Mouse (Mus musculus) midbrain, embryonic 14.5 days (tissue): ENCODE measurements around the gene Arhgef19. TPM values are rescaled to one million over a fixed set of nuclear protein-coding genes. Genes with fewer than 3 reads are reported as not detected.

Experiments
- ATAC-seq: fragments of 200-750 bp; cut with Nextera tagmentation; 2 replicates; pipeline ENCODE4 v1.8.0; 2017; ENCODE audit warnings: moderate number of reproducible peaks, moderate library complexity; ENCODE audit not compliant: low FRiP score, low TSS enrichment
- DNase-seq: peaks from one replicate; pipeline ENCODE4 v3.0.0-alpha.2; 2015
- H3K27ac ChIP-seq: fragments of 300-500 bp; sonication (generic); replicated peaks from 2 replicates; pipeline ENCODE4 v1.5.1; 2014; ENCODE audit warnings: mild to moderate bottlenecking, low read depth, low read length, moderate library complexity
- H3K27me3 ChIP-seq: fragments of 300-500 bp; sonication (generic); 2 replicates; pipeline ENCODE4 v1.6.1; 2014; ENCODE audit warnings: low read length, control low read depth, mixed read lengths; ENCODE audit not compliant: control insufficient read depth, insufficient read depth
- H3K36me3 ChIP-seq: fragments of 300-500 bp; sonication (generic); 2 replicates; pipeline ENCODE4 v1.6.1; 2014; ENCODE audit warnings: low read length, control low read depth; ENCODE audit not compliant: control insufficient read depth, insufficient read depth
- H3K4me1 ChIP-seq: fragments of 300-500 bp; sonication (generic); 2 replicates; pipeline ENCODE4 v1.6.1; 2014; ENCODE audit warnings: mild to moderate bottlenecking, antibody characterized with exemption, low read length, control low read depth; ENCODE audit not compliant: control insufficient read depth, insufficient read depth
- H3K4me2 ChIP-seq: fragments of 300-500 bp; sonication (generic); 2 replicates; pipeline ENCODE4 v1.6.1; 2014; ENCODE audit warnings: mild to moderate bottlenecking, low read length, moderate library complexity
- H3K4me3 ChIP-seq: fragments of 300-500 bp; sonication (generic); replicated peaks from 2 replicates; pipeline ENCODE4 v1.5.1; 2014; ENCODE audit warnings: low read depth, low read length
- H3K9ac ChIP-seq: fragments of 300-500 bp; sonication (generic); replicated peaks from 2 replicates; pipeline ENCODE4 v1.6.1; 2014; ENCODE audit warnings: mild to moderate bottlenecking, low read length, moderate library complexity
- H3K9me3 ChIP-seq: fragments of 300-500 bp; sonication (generic); 2 replicates; pipeline ENCODE4 v1.6.1; 2016; ENCODE audit warnings: low read length, control low read depth, mixed read lengths; ENCODE audit not compliant: control insufficient read depth
- WGBS: fragments of 180-500 bp; shearing (Covaris S2); extraction: QIAGEN DNeasy Blood & Tissue Kit; methylation state at CpG from one replicate; pipeline ENCODE4 v1.1.7; 2014; 5-methylcytosine and 5-hydroxymethylcytosine counted together
- polyA plus RNA-seq: library from polyadenylated mRNA; unstranded; fragments of >200 nt; fragmentation: Nextera tagmentation; extraction: Ambion mirVana; gene quantifications from 2 replicates; pipeline ENCODE4 v1.2.1, GENCODE M21; 2014

Arhgef19 gene
- polyA plus RNA-seq, 1 experiment from 2014 or later = 0.89 TPM

DNA sequence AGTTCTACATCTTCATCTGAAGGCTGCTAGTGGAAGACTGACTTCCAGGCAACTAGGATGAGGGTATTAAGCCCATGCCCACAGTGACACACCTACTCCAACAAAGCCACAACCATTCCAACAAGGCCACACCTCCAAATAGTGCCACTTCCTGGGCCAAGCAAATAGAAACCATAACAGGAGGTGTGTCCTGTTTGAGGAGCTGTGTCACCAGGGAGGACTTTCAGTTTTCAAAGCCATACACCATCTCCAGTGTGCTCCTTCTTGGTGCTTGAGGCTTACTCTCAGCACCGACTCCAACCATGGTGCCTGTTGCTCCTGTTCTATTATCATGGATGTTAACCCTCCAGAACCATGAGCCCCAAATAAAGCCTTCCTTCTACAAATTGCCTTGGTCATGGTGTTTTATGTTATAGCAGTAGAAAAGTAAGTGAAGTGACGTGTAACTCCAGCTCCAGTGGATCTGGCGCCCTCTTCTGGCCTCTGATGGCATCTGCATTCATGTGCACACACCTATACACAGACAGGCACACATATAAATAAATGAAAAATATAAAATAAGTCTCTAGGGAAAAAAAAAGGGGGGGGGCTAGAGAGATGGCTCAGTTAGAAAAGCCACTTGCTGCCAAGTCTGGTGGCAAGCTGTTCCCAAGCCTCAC is 26.8 kb downstream of the Arhgef19 start:
- H3K4me1 ChIP-seq = no peaks in the 10 kb centered on the region
- no peak overlapping the region for H3K4me2 ChIP-seq
- DNase-seq (no peak), ATAC-seq (no peak)
- no peaks in the 10 kb centered on the region for H3K27me3 ChIP-seq
- 90% methylated on average over 3 of the region's 3 CpGs for WGBS
- H3K4me3 ChIP-seq = no peak overlapping the region
- no peaks in the 10 kb centered on the region for H3K36me3 ChIP-seq
- no peak overlapping the region for H3K9ac ChIP-seq
- no peak overlapping the region for H3K27ac ChIP-seq
- H3K9me3 ChIP-seq = no peaks in the 10 kb centered on the region

DNA sequence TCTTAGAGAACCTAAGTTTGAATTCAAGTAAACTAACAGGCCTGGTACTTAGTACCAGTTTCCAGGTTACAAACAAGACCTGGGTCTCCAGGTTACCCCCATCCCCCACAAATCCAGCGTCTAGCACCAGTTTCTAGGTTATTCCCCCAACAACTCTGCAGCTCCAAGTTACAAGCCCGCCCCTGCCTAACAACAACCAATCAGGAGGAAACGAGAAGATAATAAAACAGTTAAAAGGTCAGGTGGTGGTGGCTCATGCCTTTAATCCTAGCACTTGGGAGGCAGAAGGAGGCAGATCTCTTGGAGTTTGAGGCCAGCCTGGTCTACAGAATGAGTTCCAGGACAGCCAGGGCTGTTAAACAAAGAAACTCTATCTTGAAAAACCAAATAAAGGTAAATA is 28.0 kb downstream of the Arhgef19 start:
- no peaks in the 10 kb centered on the region for H3K27me3 ChIP-seq
- no peak overlapping the region for H3K4me3 ChIP-seq
- no peak overlapping the region for H3K9ac ChIP-seq
- H3K4me2 ChIP-seq = no peak overlapping the region
- no peaks in the 10 kb centered on the region for H3K9me3 ChIP-seq
- DNase-seq (no peak), ATAC-seq (no peak)
- H3K4me1 ChIP-seq = no peaks in the 10 kb centered on the region
- WGBS = 75% methylated on average over 3 of the region's 3 CpGs
- H3K36me3 ChIP-seq = no peaks in the 10 kb centered on the region
- no peak overlapping the region for H3K27ac ChIP-seq

DNA sequence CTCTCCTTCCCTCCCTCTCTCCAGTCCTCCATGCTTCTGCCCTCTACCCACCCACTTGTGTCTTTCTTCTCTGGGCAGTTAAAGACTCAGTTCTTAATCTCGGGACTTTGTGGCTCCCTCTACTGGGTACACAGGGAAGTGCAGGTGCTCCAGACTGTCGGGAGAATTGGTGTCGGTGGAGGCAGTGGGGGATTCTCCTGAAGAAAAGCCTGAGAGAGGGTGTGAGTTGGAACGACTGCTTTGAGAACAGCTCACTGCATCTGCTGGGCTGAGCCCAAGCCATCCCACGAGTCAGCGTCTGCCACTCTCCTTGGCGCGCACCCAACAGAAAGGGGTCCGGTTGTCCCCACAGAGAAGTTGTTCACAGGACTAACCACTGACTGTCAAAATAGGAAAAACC is 28.5 kb downstream of the Arhgef19 start:
- no peaks in the 10 kb centered on the region for H3K9me3 ChIP-seq
- H3K36me3 ChIP-seq = no peaks in the 10 kb centered on the region
- no peak overlapping the region for H3K4me3 ChIP-seq
- H3K4me1 ChIP-seq = no peaks in the 10 kb centered on the region
- DNase-seq (peak; percentile 62), ATAC-seq (no peak)
- WGBS = 44% methylated on average over 9 of the region's 9 CpGs
- no peak overlapping the region for H3K4me2 ChIP-seq
- H3K9ac ChIP-seq = no peak overlapping the region
- no peaks in the 10 kb centered on the region for H3K27me3 ChIP-seq
- H3K27ac ChIP-seq = no peak overlapping the region

DNA sequence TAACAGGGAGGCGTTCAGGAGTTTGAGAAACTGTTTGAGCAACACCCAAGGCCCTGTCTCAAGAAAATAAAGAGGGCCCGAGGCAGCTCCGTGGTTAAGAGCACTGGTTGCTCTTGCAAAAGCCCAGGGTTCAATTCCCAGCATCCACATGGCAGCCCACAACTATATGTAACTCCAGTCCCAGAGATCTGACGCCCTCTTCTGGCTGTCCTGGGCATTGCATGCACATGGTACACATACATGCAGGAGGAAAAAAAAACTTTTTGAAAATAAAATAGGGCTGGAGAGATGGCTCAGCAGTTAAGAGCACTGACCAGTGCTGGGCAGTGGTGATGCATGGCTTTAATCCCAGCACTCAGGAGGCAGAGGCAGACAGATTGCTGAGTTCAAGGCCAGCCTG is 29.1 kb downstream of the Arhgef19 start:
- Histone ChIP-seq H3K27me3 (no peaks in the 10 kb centered on the region), H3K9me3 (no peaks in the 10 kb centered on the region), H3K4me3 (no peak overlapping the region), H3K27ac (no peak overlapping the region), H3K9ac (no peak overlapping the region), H3K4me1 (peaks cover under 1% of the 10 kb centered on the region; the same call in 1 of the 2 replicates), H3K36me3 (no peaks in the 10 kb centered on the region), H3K4me2 (no peak overlapping the region)
- WGBS = 83% methylated on average over 4 of the region's 4 CpGs
- DNase-seq (no peak), ATAC-seq (no peak)

DNA sequence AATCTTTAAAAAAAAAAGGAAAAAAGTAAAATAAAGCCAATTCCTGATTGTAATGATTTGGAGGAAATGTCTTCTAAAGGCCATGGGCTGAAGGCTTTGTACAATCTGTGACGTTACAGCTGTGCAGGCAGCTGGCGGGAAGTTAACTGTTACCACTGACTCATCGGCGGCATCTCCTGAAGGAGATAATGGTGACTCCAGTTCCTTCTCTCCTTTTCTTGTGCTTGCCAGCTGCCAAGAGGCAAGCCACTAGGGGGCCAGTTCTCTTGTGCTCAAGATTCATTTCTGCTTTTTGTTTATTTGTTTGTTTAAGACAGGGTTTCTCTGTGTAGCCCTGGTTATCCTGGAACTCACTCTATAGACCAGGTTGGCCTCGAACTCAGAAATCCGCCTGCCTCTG is 29.8 kb downstream of the Arhgef19 start:
- ATAC-seq = no peak
- Histone ChIP-seq H3K4me3 (no peak overlapping the region), H3K4me2 (no peak overlapping the region), H3K36me3 (no peaks in the 10 kb centered on the region), H3K9me3 (no peaks in the 10 kb centered on the region), H3K9ac (no peak overlapping the region), H3K27ac (no peak overlapping the region), H3K27me3 (no peaks in the 10 kb centered on the region), H3K4me1 (peaks cover 6% of the 10 kb centered on the region; the same call in 1 of the 2 replicates)
- DNase-seq = no peak
- 90% methylated on average over 6 of the region's 6 CpGs for WGBS

DNA sequence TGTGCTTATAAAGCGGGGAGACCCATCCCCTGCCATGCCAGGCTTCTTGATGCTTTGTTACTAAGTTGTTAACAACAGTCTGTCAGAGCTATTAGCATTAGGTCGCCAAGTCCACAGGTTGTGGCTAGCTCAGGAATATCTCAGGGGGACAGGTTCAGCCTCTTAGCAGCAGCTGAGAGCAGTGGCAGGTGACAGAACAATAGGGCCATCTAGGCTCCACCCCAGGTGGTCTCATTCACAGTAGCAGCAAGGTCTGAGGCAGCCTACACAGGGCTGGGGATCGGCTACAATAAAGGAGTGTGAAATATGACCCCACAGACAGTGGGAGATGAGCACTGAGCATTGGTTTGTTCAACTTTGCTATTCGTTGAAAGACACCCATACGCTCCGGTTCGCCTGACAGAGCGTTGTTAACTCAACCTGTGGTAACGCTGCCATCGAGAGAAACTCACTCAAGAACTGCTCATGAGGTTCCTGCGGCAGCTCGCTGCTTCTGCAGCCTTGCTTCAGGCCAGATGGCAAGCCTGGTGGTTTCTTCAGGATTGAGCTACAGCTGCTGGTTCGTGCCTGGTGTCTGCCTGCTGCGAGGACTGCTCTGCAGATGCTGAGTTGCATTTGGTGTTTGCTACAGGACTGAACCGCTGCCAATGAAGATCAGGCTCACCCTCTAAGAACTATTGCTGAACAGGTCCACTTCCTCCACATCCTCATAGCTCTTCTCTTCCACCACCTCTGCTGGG is 31.1 kb downstream of the Arhgef19 start:
- ATAC-seq (no peak), DNase-seq (no peak)
- Histone ChIP-seq H3K9me3 (no peaks in the 10 kb centered on the region), H3K36me3 (no peaks in the 10 kb centered on the region), H3K9ac (no peak overlapping the region), H3K4me2 (no peak overlapping the region), H3K27me3 (no peaks in the 10 kb centered on the region), H3K4me1 (peaks cover 19% of the 10 kb centered on the region; the same call in 1 of the 2 replicates), H3K4me3 (no peak overlapping the region), H3K27ac (no peak overlapping the region)
- 60% methylated on average over 15 of the region's 15 CpGs for whole genome bisulfite sequencing

DNA sequence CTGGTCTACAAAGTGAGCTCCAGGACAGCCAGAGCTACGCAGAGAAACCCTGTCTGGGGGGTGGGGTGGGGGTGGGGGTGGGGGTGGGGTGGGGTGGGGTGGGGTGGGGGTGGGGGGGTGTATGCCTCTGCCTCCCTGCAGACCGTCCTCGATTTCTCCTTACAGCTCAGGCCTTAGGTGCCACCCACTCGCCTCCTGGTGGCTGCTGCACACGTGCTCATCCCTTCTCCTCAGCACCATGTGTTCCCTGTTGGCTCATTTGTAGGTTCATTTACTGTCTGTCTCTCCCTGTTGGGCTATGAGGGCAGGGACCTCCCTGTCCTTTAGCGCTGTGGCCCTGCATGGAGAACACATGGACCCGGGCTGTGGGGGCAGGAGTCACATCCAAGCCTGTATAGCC is 31.9 kb downstream of the Arhgef19 start:
- Histone ChIP-seq H3K27ac (no peak overlapping the region), H3K36me3 (no peaks in the 10 kb centered on the region), H3K4me3 (no peak overlapping the region), H3K9me3 (no peaks in the 10 kb centered on the region), H3K9ac (no peak overlapping the region), H3K27me3 (no peaks in the 10 kb centered on the region), H3K4me1 (peaks cover 19% of the 10 kb centered on the region; the same call in 1 of the 2 replicates), H3K4me2 (no peak overlapping the region)
- DNase-seq (no peak), ATAC-seq (no peak)
- 91% methylated on average over 7 of the region's 7 CpGs for WGBS

DNA sequence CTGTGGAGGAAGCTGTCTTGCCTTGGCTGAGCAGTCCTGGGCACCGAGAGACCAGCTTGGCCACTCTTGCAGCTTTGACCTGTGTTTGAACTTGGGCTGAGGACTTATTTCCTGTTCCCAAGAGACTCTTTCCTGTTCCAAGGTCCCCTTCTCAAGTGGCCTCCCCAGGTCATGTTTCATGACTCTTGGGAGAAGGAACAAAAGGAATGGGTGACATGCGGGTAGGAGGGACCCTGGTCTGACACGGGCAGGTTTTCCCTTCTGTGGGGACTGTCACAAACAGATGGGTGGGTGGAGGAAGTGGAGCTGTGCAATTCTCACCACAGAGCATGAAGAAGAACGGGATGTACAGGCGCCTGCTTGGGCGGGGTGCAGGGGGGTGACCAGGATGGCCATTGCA is 32.4 kb downstream of the Arhgef19 start:
- WGBS = 87% methylated on average over 6 of the region's 6 CpGs
- no peak overlapping the region for H3K4me3 ChIP-seq
- no peaks in the 10 kb centered on the region for H3K9me3 ChIP-seq
- DNase-seq = no peak
- no peak overlapping the region for H3K9ac ChIP-seq
- H3K27ac ChIP-seq = no peak overlapping the region
- no peak for ATAC-seq
- H3K27me3 ChIP-seq = no peaks in the 10 kb centered on the region
- no peaks in the 10 kb centered on the region for H3K36me3 ChIP-seq
- H3K4me2 ChIP-seq = no peak overlapping the region
- peaks cover 19% of the 10 kb centered on the region; the same call in 1 of the 2 replicates for H3K4me1 ChIP-seq

DNA sequence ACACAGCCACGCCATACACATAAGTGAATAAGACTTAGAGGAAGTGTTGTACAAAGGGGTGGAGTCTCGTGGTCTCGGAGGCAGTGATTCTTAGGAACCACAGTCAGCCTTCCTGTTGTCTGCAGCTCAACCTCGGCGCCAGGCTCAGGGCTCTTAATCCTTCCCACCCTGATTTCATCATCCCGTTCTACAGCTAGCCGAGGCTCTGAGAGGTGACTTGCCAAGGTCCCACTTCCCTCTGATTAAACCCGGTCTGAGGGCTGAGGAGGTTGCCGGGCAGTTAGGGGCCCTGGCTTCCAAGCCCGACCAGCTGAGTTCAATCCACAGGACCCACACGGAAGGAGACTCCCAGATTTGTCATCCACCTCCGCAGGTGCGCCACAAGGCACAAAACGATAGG is 33.6 kb downstream of the Arhgef19 start:
- Histone ChIP-seq H3K36me3 (no peaks in the 10 kb centered on the region), H3K9ac (no peak overlapping the region), H3K27ac (no peak overlapping the region), H3K4me3 (no peak overlapping the region), H3K4me2 (0 out of 2 replicates have a peak overlapping the region, but pooled peaks have one; percentile 17), H3K27me3 (no peaks in the 10 kb centered on the region), H3K9me3 (no peaks in the 10 kb centered on the region), H3K4me1 (peaks cover 19% of the 10 kb centered on the region; the same call in 1 of the 2 replicates)
- no peak for ATAC-seq
- no peak for DNase-seq
- 19% methylated on average over 14 of the region's 14 CpGs for WGBS
